Mouse (Mus musculus): ENCODE results near the gene Stap2.

GRCm38 (mm10) chr17:56024476-56024875, 19.1 kb upstream of the Stap2 start:
- TF ChIP-seq CTCF (IDR thresholded peaks at IDR 0.05; ENCODE audit: low read depth) (no peak), EP300 (IDR thresholded peaks at IDR 0.05; ENCODE audit: low read depth) (no peak)

Measured in liver, embryonic 14.5 days (tissue).